Mouse (Mus musculus) midbrain, embryonic 16.5 days (tissue): ENCODE results near the gene Spaca9. TPM values are rescaled to one million over a fixed set of nuclear protein-coding genes. Genes with fewer than 3 reads are reported as not detected.

Source experiments
- ATAC-seq: fragments of 200-750 bp; cut with Nextera tagmentation; 2 replicates; pipeline ENCODE4 v1.8.0; 2017; ENCODE audit warnings: moderate TSS enrichment
- H3K27ac ChIP-seq: fragments of 300-500 bp; sonication (generic); 2 replicates; pipeline ENCODE4 v1.5.1; 2014; ENCODE audit warnings: mild to moderate bottlenecking, low read length, mixed read lengths
- H3K27me3 ChIP-seq: fragments of 300-500 bp; sonication (generic); 2 replicates; pipeline ENCODE4 v1.6.1; 2014; ENCODE audit warnings: low read depth, low read length, mixed read lengths; ENCODE audit not compliant: control insufficient read depth, insufficient read depth
- H3K36me3 ChIP-seq: fragments of 300-500 bp; sonication (generic); 2 replicates; pipeline ENCODE4 v1.6.1; 2014; ENCODE audit warnings: mild to moderate bottlenecking, low read length, moderate library complexity, mixed read lengths; ENCODE audit not compliant: control insufficient read depth, insufficient read depth
- H3K4me1 ChIP-seq: fragments of 300-500 bp; sonication (generic); 2 replicates; pipeline ENCODE4 v1.6.1; 2014; ENCODE audit warnings: mild to moderate bottlenecking, low read length, mixed read lengths; ENCODE audit not compliant: control insufficient read depth, insufficient read depth
- H3K4me2 ChIP-seq: fragments of 300-500 bp; sonication (generic); 2 replicates; pipeline ENCODE4 v1.6.1; 2014; ENCODE audit warnings: mild to moderate bottlenecking, low read length, mixed read lengths
- H3K4me3 ChIP-seq: fragments of 300-500 bp; sonication (generic); 2 replicates; pipeline ENCODE4 v1.5.1; 2014; ENCODE audit warnings: low read depth, mild to moderate bottlenecking, low read length, moderate library complexity, mixed read lengths
- H3K9ac ChIP-seq: fragments of 300-500 bp; sonication (generic); 2 replicates; pipeline ENCODE4 v1.6.1; 2014; ENCODE audit warnings: low read depth, low read length, mixed read lengths
- H3K9me3 ChIP-seq: fragments of 300-500 bp; sonication (generic); replicated peaks from 2 replicates; pipeline ENCODE4 v1.6.1; 2014; ENCODE audit warnings: mild to moderate bottlenecking, low read length, mixed read lengths; ENCODE audit not compliant: control insufficient read depth, poor library complexity, severe bottlenecking
- WGBS: fragments of 180-500 bp; shearing (Covaris S2); extraction: QIAGEN DNeasy Blood & Tissue Kit; methylation state at CpG from one replicate; pipeline ENCODE4 v1.1.7; 2014; 5-methylcytosine and 5-hydroxymethylcytosine counted together
- polyA plus RNA-seq: library from polyadenylated mRNA; unstranded; fragments of >200 nt; fragmentation: Nextera tagmentation; extraction: Ambion mirVana; gene quantifications from 2 replicates; pipeline ENCODE4 v1.2.1, GENCODE M21; 2015

Gene Spaca9
- polyA plus RNA-seq, 1 experiment from 2014 or later, result 2.8 TPM

DNA sequence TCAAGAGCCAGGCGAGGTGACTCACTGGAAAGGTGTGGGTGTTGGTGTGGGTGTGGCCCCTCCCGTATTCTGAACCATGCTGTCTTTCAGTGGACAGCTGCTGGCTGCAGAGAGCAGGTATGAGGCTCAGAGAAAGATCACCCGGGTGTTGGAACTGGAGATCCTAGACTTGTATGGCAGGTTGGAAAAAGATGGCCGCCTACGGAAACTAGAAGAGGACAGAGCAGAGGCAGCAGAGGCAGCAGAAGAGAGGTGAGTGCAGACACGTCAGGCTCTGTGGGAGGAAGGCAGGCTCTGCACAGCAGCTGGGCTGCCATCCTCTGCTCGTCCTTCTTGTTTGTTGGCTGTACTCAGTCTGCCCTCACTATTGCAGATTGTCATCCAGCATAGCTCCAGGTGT lies 13.6 kb downstream of the Spaca9 start:
- no peak overlapping the region for H3K4me2 ChIP-seq
- 92% methylated on average over 7 of the region's 7 CpGs for WGBS
- ATAC-seq, result no peak
- H3K27ac ChIP-seq, result no peak overlapping the region
- H3K4me1 ChIP-seq, result no peaks in the 10 kb centered on the region
- peaks cover 31% of the 10 kb centered on the region for H3K36me3 ChIP-seq
- no peaks in the 10 kb centered on the region for H3K9me3 ChIP-seq
- H3K9ac ChIP-seq, result no peak overlapping the region
- no peak overlapping the region for H3K4me3 ChIP-seq
- no peaks in the 10 kb centered on the region for H3K27me3 ChIP-seq

GRCm38 (mm10) chr2:28681718-28682117 lies 17.8 kb downstream of the Spaca9 start:
- 94% methylated on average over 4 of the region's 4 CpGs for WGBS
- Histone ChIP-seq H3K4me2 (no peak overlapping the region), H3K36me3 (peaks cover 51% of the 10 kb centered on the region), H3K4me3 (no peak overlapping the region), H3K9me3 (no peaks in the 10 kb centered on the region), H3K9ac (no peak overlapping the region), H3K27me3 (no peaks in the 10 kb centered on the region), H3K4me1 (no peaks in the 10 kb centered on the region), H3K27ac (no peak overlapping the region)
- ATAC-seq, result no peak

GRCm38 (mm10) chr2:28680710-28681109 lies 18.8 kb downstream of the Spaca9 start:
- Histone ChIP-seq H3K27ac (no peak overlapping the region), H3K4me2 (no peak overlapping the region), H3K4me3 (no peak overlapping the region), H3K9me3 (no peaks in the 10 kb centered on the region), H3K9ac (no peak overlapping the region), H3K27me3 (no peaks in the 10 kb centered on the region), H3K36me3 (peaks cover 50% of the 10 kb centered on the region), H3K4me1 (no peaks in the 10 kb centered on the region)
- WGBS, result 21% methylated on average over 4 of the region's 4 CpGs
- no peak for ATAC-seq

- Histone ChIP-seq H3K36me3 (peaks cover 59% of the 10 kb centered on the region), H3K9me3 (no peaks in the 10 kb centered on the region), H3K27ac (no peak overlapping the region), H3K27me3 (no peaks in the 10 kb centered on the region), H3K9ac (no peak overlapping the region), H3K4me2 (no peak overlapping the region), H3K4me3 (no peak overlapping the region), H3K4me1 (no peaks in the 10 kb centered on the region)
- WGBS, result 98% methylated on average over 8 of the region's 8 CpGs
- ATAC-seq, result no peak
Observed at GRCm38 (mm10) chr2:28676005-28676404, 23.5 kb downstream of the Spaca9 start.

GRCm38 (mm10) chr2:28671438-28671837 lies 28.1 kb downstream of the Spaca9 start:
- Histone ChIP-seq H3K36me3 (peaks cover 43% of the 10 kb centered on the region), H3K27me3 (no peaks in the 10 kb centered on the region), H3K9ac (no peak overlapping the region), H3K4me3 (no peak overlapping the region), H3K4me2 (no peak overlapping the region), H3K27ac (no peak overlapping the region), H3K4me1 (no peaks in the 10 kb centered on the region), H3K9me3 (no peaks in the 10 kb centered on the region)
- 93% methylated on average over 2 of the region's 2 CpGs for WGBS
- no peak for ATAC-seq

DNA sequence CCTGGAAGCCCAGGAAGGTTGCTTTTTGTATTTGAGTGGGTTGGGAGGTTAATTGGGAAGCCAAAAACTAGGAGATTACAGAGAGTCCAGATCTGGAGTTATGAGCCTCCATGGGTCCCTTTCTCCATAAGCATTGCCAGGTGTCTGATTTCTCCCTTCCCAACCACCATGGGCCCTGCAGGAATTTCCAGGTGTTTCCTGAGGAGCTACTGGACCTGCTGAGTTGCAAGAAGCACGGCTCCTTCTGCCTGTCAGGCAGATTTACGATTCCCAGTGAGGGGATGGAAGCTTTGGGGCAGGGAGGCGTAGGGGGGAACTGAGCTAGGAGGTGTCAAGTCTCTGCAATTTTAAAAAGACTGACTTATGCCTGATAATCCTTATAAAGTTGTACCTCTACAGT lies 33.7 kb downstream of the Spaca9 start:
- no peaks in the 10 kb centered on the region for H3K9me3 ChIP-seq
- H3K27me3 ChIP-seq, result no peaks in the 10 kb centered on the region
- ATAC-seq, result no peak
- peaks cover 45% of the 10 kb centered on the region for H3K36me3 ChIP-seq
- H3K4me1 ChIP-seq, result no peaks in the 10 kb centered on the region
- H3K9ac ChIP-seq, result no peak overlapping the region
- 88% methylated on average over 3 of the region's 3 CpGs for WGBS
- H3K27ac ChIP-seq, result no peak overlapping the region
- H3K4me2 ChIP-seq, result no peak overlapping the region
- no peak overlapping the region for H3K4me3 ChIP-seq

DNA sequence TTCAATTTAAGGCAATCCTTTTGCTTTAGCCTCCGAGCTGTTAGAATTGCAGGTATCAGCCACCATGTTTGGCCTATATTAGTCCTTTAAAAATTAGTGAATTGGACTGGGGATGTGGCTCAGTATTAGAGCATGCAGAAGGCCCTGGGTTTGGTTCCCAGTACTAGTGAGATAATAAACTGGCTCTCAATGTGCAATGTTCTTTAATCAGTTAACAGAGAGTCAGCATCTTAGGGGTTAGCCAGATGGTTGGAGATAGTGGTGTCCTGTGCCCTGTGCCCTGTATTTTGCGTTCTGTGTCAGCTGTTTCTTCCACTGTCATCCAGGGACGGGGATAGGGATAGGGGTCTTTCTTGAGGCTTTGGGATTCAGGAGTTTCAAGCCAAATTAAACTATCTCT lies 36.6 kb downstream of the Spaca9 start:
- Histone ChIP-seq H3K9ac (no peak overlapping the region), H3K9me3 (no peaks in the 10 kb centered on the region), H3K27ac (no peak overlapping the region), H3K36me3 (peaks cover 52% of the 10 kb centered on the region), H3K27me3 (no peaks in the 10 kb centered on the region), H3K4me2 (no peak overlapping the region), H3K4me3 (no peak overlapping the region), H3K4me1 (no peaks in the 10 kb centered on the region)
- 91% methylated on average over 3 of the region's 3 CpGs for WGBS
- ATAC-seq, result no peak

DNA sequence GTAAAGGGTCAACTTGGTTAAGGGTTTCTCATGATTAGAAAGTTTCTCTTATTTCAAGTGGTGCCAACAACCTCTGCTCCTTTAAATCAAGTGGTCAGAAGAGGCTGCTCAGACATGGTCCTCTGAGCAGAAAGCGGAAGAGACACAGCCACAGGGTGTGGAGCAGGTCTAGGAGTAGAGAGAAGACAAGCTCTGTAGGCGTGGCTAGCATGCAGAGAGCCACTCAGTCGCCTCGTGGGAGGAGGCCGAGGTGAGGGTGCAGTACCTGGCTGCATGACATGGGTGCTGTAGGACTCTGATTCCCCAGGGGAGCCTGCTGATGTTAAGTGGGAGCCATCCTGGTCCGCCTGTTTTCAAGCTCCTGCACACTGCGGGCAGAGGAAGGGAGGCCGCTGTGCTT lies 43.3 kb downstream of the Spaca9 start:
- Histone ChIP-seq H3K36me3 (peaks cover 23% of the 10 kb centered on the region), H3K27ac (no peak overlapping the region), H3K4me2 (no peak overlapping the region), H3K9ac (no peak overlapping the region), H3K4me1 (no peaks in the 10 kb centered on the region), H3K4me3 (no peak overlapping the region), H3K9me3 (no peaks in the 10 kb centered on the region), H3K27me3 (no peaks in the 10 kb centered on the region)
- ATAC-seq, result no peak
- 81% methylated on average over 8 of the region's 8 CpGs for WGBS

GRCm38 (mm10) chr2:28654295-28654694 lies 45.2 kb downstream of the Spaca9 start:
- 51% methylated on average over 2 of the region's 2 CpGs for WGBS
- Histone ChIP-seq H3K9ac (no peak overlapping the region), H3K36me3 (peaks cover 10% of the 10 kb centered on the region), H3K4me3 (no peak overlapping the region), H3K27ac (no peak overlapping the region), H3K4me2 (no peak overlapping the region), H3K9me3 (no peaks in the 10 kb centered on the region), H3K4me1 (no peaks in the 10 kb centered on the region), H3K27me3 (no peaks in the 10 kb centered on the region)
- no peak for ATAC-seq

DNA sequence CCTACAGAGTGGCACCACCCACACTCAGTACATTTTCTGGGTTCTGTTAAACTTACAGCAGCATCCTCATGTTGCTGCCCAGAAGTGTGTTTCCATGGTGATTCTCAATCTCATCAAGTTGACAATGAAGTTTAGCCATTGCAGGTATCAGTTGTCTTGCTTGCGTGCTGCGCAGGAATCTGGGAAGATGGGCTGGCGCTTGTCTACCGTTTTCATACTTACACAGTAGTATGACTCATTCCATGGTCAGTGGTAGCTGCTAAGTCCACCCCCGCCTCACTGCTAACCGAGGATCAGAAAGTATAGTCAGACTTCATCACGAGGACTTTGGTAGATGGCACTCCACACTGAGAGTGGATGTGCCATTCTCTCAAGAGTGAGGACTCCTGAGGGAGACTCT lies 46.2 kb downstream of the Spaca9 start:
- no peak for ATAC-seq
- no peaks in the 10 kb centered on the region for H3K27me3 ChIP-seq
- H3K4me3 ChIP-seq, result no peak overlapping the region
- no peak overlapping the region for H3K4me2 ChIP-seq
- H3K9me3 ChIP-seq, result no peaks in the 10 kb centered on the region
- WGBS, result 97% methylated on average over 7 of the region's 7 CpGs
- no peaks in the 10 kb centered on the region for H3K4me1 ChIP-seq
- no peak overlapping the region for H3K27ac ChIP-seq
- peaks cover 5% of the 10 kb centered on the region; the same call in 1 of the 2 replicates for H3K36me3 ChIP-seq
- no peak overlapping the region for H3K9ac ChIP-seq
